7 mouse cellular contexts compared by ENCODE assay signal in the genomic region with DNA sequence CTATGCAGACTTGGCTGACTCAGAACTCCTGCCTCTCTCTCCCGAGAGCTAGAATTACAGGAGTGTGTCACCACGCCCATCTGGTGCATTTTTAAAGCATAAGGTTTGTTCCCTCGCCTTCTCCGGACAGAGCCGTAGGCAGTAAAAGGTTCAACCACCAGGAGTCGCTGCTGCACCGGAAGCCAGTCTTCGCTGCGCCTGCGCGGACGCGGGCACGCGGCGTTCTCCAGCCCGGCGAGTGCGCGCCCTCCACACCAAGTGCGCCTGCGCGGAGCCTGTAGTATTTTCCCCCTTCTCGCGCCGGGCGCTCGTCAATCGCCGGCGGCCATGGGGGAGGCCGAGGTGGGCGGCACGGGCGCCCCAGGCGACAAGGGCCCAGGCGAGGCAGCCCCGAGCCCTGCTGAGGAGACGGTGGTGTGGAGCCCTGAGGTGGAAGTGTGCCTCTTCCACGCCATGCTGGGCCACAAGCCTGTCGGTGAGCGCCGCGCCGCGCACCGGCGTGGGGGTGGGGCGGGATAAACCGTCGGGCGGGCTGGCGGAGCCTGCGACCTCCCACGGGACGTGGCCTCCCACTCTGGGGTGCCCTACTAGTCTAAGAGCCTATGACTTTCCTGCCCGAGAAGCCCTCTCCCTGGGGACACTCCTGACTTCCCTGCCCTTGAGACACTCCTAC. TPM values are rescaled to one million over a fixed set of nuclear protein-coding genes. Genes with fewer than 3 reads are reported as not detected.
DNase-seq lines count a peak whose midpoint lies in the region; ATAC-seq and TF ChIP-seq lines count a peak whose summit lies in the region.

No protein-coding gene starts in this region.

- intact Hi-C loops in left cerebral cortex, postnatal 4 days (cut with DNase I): loop anchor here (10.0 kb wide), 2 partner anchors 162 to 192 kb away; partner anchors contain the start of gene Bhlhe23

- H3K36me3 ChIP-seq in embryonic facial prominence, embryonic 10.5 days (replicated peaks): peaks cover 36% of the 10 kb centered on the region
- peaks cover 10% of the 10 kb centered on the region for H3K36me3 ChIP-seq in intestine, postnatal 0 days (ENCODE audit: control insufficient read depth, insufficient read depth)
- H3K36me3 ChIP-seq in midbrain, embryonic 12.5 days: peaks cover 28% of the 10 kb centered on the region
- peaks cover 7% of the 10 kb centered on the region for H3K36me3 ChIP-seq in small intestine, adult 2 months (ENCODE audit: control insufficient read depth, insufficient read depth, low read length)

- WGBS in embryonic facial prominence, embryonic 10.5 days: under 1% methylated on average over 57 of the region's 57 CpGs
- 1% methylated on average over 46 of the region's 57 CpGs for WGBS in intestine, postnatal 0 days
- under 1% methylated on average over 57 of the region's 57 CpGs for WGBS in midbrain, embryonic 12.5 days
- WGBS in small intestine, adult 2 months: under 1% methylated on average over 57 of the region's 57 CpGs

- H3K27ac ChIP-seq in embryonic facial prominence, embryonic 10.5 days (replicated peaks): peak overlapping the region; percentile 99
- peak overlapping the region; percentile 21; the same call in 1 of the 2 replicates for H3K27ac ChIP-seq in intestine, postnatal 0 days (ENCODE audit: low read depth, low read length)
- peak overlapping the region; percentile 74 for H3K27ac ChIP-seq in midbrain, embryonic 12.5 days (replicated peaks)
- no peak overlapping the region for H3K27ac ChIP-seq in small intestine, adult 2 months (ENCODE audit: insufficient read depth, low read depth, low read length)

- TF ChIP-seq POLR2A in small intestine, adult 2 months (IDR thresholded peaks at IDR 0.05; ENCODE audit: low read depth, low read length): 0 out of 2 replicates have a peak, but pooled peaks have one; percentile 15

- H3K9me3 ChIP-seq in embryonic facial prominence, embryonic 10.5 days: no peaks in the 10 kb centered on the region
- no peaks in the 10 kb centered on the region for H3K9me3 ChIP-seq in intestine, postnatal 0 days (ENCODE audit: control insufficient read depth)
- H3K9me3 ChIP-seq in midbrain, embryonic 12.5 days: no peaks in the 10 kb centered on the region

- peak overlapping the region; percentile 85 for H3K9ac ChIP-seq in intestine, postnatal 0 days (ENCODE audit: low read depth, low read length)
- peak overlapping the region; percentile 97 for H3K9ac ChIP-seq in midbrain, embryonic 12.5 days (replicated peaks)

- H3K4me2 ChIP-seq in intestine, postnatal 0 days (replicated peaks; ENCODE audit: low read depth): peak overlapping the region; percentile 98
- H3K4me2 ChIP-seq in midbrain, embryonic 12.5 days (replicated peaks): peak overlapping the region; percentile 98

- TF ChIP-seq CTCF in intestine, postnatal 0 days (IDR thresholded peaks at IDR 0.05; ENCODE audit: low read depth): peak; percentile 99
- TF ChIP-seq CTCF in small intestine, adult 2 months (IDR thresholded peaks at IDR 0.05; ENCODE audit: extremely low read depth, insufficient read length, insufficient replicate concordance, low read depth, low read length): peak; percentile 97

- DNase-seq in adrenal gland, postnatal 10 days: peak; percentile 99
- peak; percentile 97 for DNase-seq in embryonic facial prominence, embryonic 10.5 days (ENCODE audit: low spot score)
- DNase-seq in gonadal fat pad, adult 2 months (ENCODE audit: low read depth): peak; percentile 57
- DNase-seq in left cerebral cortex, postnatal 4 days: peak; percentile 98

- peak overlapping the region; percentile 95 for H3K4me3 ChIP-seq in embryonic facial prominence, embryonic 10.5 days
- H3K4me3 ChIP-seq in intestine, postnatal 0 days (ENCODE audit: low read depth, low read length): peak overlapping the region; percentile 83
- peak overlapping the region; percentile 78 for H3K4me3 ChIP-seq in midbrain, embryonic 12.5 days
- H3K4me3 ChIP-seq in small intestine, adult 2 months (ENCODE audit: low read depth, low read length): peak overlapping the region; percentile 97

- 0 out of 2 replicates have a peak, but pooled peaks cover 3% of the 10 kb centered on the region for H3K27me3 ChIP-seq in embryonic facial prominence, embryonic 10.5 days (replicated peaks; ENCODE audit: low read depth, poor library complexity, severe bottlenecking)
- peaks cover 12% of the 10 kb centered on the region for H3K27me3 ChIP-seq in intestine, postnatal 0 days (replicated peaks; ENCODE audit: control insufficient read depth, insufficient read depth, low read length)
- peaks cover 11% of the 10 kb centered on the region for H3K27me3 ChIP-seq in midbrain, embryonic 12.5 days
- H3K27me3 ChIP-seq in small intestine, adult 2 months (ENCODE audit: control insufficient read depth, insufficient read depth, low read length): peaks cover under 1% of the 10 kb centered on the region; the same call in 1 of the 2 replicates

- ATAC-seq in intestine, postnatal 0 days: peak; percentile 87
- ATAC-seq in midbrain, embryonic 12.5 days (ENCODE audit: low FRiP score, low read depth): peak; percentile 83

- peaks cover 24% of the 10 kb centered on the region for H3K4me1 ChIP-seq in embryonic facial prominence, embryonic 10.5 days
- H3K4me1 ChIP-seq in intestine, postnatal 0 days (replicated peaks; ENCODE audit: control insufficient read depth, insufficient read depth, low read length): 0 out of 2 replicates have a peak, but pooled peaks cover 3% of the 10 kb centered on the region
- H3K4me1 ChIP-seq in midbrain, embryonic 12.5 days: peaks cover 20% of the 10 kb centered on the region
- peaks cover 17% of the 10 kb centered on the region; the same call in 1 of the 2 replicates for H3K4me1 ChIP-seq in small intestine, adult 2 months (ENCODE audit: control insufficient read depth, insufficient read depth, insufficient read length, low read length)

RNA-seq across cellular contexts. Expression of gene Mrgbp, which starts 1.5 kb away (rescaled TPM):
- 10 to 100 TPM; 21.0 to 26.8 TPM for total RNA-seq in adrenal gland, postnatal 10 days (2021)
- polyA plus RNA-seq in embryonic facial prominence, embryonic 10.5 days (2016; fragmentation: Nextera tagmentation; extraction: Ambion mirVana): 34.6 and 35.1 TPM in 2 replicates
- polyA plus RNA-seq in gonadal fat pad, adult 2 months (2012; rRNA removed): 19.9 and 20.0 TPM in 2 replicates
- polyA plus RNA-seq in intestine, postnatal 0 days (2015; fragmentation: Nextera tagmentation; extraction: Ambion mirVana): 10.7 and 10.8 TPM in 2 replicates
- total RNA-seq in left cerebral cortex, postnatal 4 days (2021): 10 to 100 TPM; 25.9 to 28.9 TPM
- 46.8 and 49.0 TPM in 2 replicates for polyA plus RNA-seq in midbrain, embryonic 12.5 days (2016; fragmentation: Nextera tagmentation; extraction: Ambion mirVana)
- 8.5 and 16.1 TPM in 2 replicates for polyA plus RNA-seq in small intestine, adult 2 months (2012; rRNA removed)

RNA-seq across cellular contexts. Expression of gene Ogfr, which starts 6.4 kb away (rescaled TPM):
- 10 to 100 TPM; 44.4 to 49.2 TPM for total RNA-seq in adrenal gland, postnatal 10 days (2021)
- polyA plus RNA-seq in embryonic facial prominence, embryonic 10.5 days (2016; fragmentation: Nextera tagmentation; extraction: Ambion mirVana): 104 and 107 TPM in 2 replicates
- polyA plus RNA-seq in gonadal fat pad, adult 2 months (2012; rRNA removed): 42.3 and 64.6 TPM in 2 replicates
- polyA plus RNA-seq in intestine, postnatal 0 days (2015; fragmentation: Nextera tagmentation; extraction: Ambion mirVana): 32.5 and 34.4 TPM in 2 replicates
- total RNA-seq in left cerebral cortex, postnatal 4 days (2021): 10 to 100 TPM; 76.3 to 79.2 TPM
- polyA plus RNA-seq in midbrain, embryonic 12.5 days (2016; fragmentation: Nextera tagmentation; extraction: Ambion mirVana): 98.9 and 109 TPM in 2 replicates
- polyA plus RNA-seq in small intestine, adult 2 months (2012; rRNA removed): 23.3 and 62.6 TPM in 2 replicates

RNA-seq across cellular contexts. Expression of gene Col9a3, which starts 15.0 kb away (rescaled TPM):
- total RNA-seq in adrenal gland, postnatal 10 days (2021): 1 to 10 TPM in 1 of 2 experiments, under 1 TPM in 1; 0.55 to 1.8 TPM
- polyA plus RNA-seq in embryonic facial prominence, embryonic 10.5 days (2016; fragmentation: Nextera tagmentation; extraction: Ambion mirVana): 12.2 and 12.3 TPM in 2 replicates
- polyA plus RNA-seq in gonadal fat pad, adult 2 months (2012; rRNA removed): 0.88 and 1.0 TPM in 2 replicates
- 1.1 and 1.3 TPM in 2 replicates for polyA plus RNA-seq in intestine, postnatal 0 days (2015; fragmentation: Nextera tagmentation; extraction: Ambion mirVana)
- 10 to 100 TPM; 22.5 to 22.6 TPM for total RNA-seq in left cerebral cortex, postnatal 4 days (2021)
- 20.1 and 40.2 TPM in 2 replicates for polyA plus RNA-seq in midbrain, embryonic 12.5 days (2016; fragmentation: Nextera tagmentation; extraction: Ambion mirVana)
- polyA plus RNA-seq in small intestine, adult 2 months (2012; rRNA removed): 0.52 and 1.2 TPM in 2 replicates

RNA-seq across cellular contexts. Expression of gene Tcfl5, which starts 59.9 kb away (rescaled TPM):
- under 1 TPM; 0.33 to 0.39 TPM for total RNA-seq in adrenal gland, postnatal 10 days (2021)
- 0.11 and 0.18 TPM in 2 replicates for polyA plus RNA-seq in embryonic facial prominence, embryonic 10.5 days (2016; fragmentation: Nextera tagmentation; extraction: Ambion mirVana)
- 0.35 and 1.0 TPM in 2 replicates for polyA plus RNA-seq in gonadal fat pad, adult 2 months (2012; rRNA removed)
- 0.07 TPM in 2 replicates for polyA plus RNA-seq in intestine, postnatal 0 days (2015; fragmentation: Nextera tagmentation; extraction: Ambion mirVana)
- total RNA-seq in left cerebral cortex, postnatal 4 days (2021): 1 to 10 TPM; 2.7 to 3.7 TPM
- 0.24 TPM in 1 of 2 replicates, not detected in the other for polyA plus RNA-seq in midbrain, embryonic 12.5 days (2016; fragmentation: Nextera tagmentation; extraction: Ambion mirVana)
- not detected in 2 replicates for polyA plus RNA-seq in small intestine, adult 2 months (2012; rRNA removed)
